Mouse (Mus musculus) heart, embryonic 11.5 days (tissue): ENCODE measurements around the gene Rhog. TPM values are rescaled to one million over a fixed set of nuclear protein-coding genes. Genes with fewer than 3 reads are reported as not detected.

Source experiments
- ATAC-seq: fragments of 200-750 bp; cut with Nextera tagmentation; replicated peaks from 2 replicates; pipeline ENCODE4 v1.8.0; 2017; ENCODE audit warnings: moderate library complexity; ENCODE audit not compliant: insufficient number of reproducible peaks, low FRiP score, low TSS enrichment
- H3K27ac ChIP-seq: fragments of 300-500 bp; sonication (generic); 2 replicates; pipeline ENCODE4 v1.5.1; 2014; ENCODE audit warnings: mild to moderate bottlenecking, low read depth, low read length
- H3K27me3 ChIP-seq: fragments of 300-500 bp; sonication (generic); 2 replicates; pipeline ENCODE4 v1.6.1; 2014; ENCODE audit warnings: mild to moderate bottlenecking, low read length, mixed read lengths; ENCODE audit not compliant: control insufficient read depth, insufficient read depth
- H3K36me3 ChIP-seq: fragments of 300-500 bp; sonication (generic); 2 replicates; pipeline ENCODE4 v1.6.1; 2014; ENCODE audit warnings: mild to moderate bottlenecking, low read length, moderate library complexity, mixed read lengths; ENCODE audit not compliant: control insufficient read depth, insufficient read depth
- H3K4me1 ChIP-seq: fragments of 300-500 bp; sonication (generic); 2 replicates; pipeline ENCODE4 v1.6.1; 2014; ENCODE audit warnings: low read length; ENCODE audit not compliant: control insufficient read depth, insufficient read depth
- H3K4me2 ChIP-seq: fragments of 300-500 bp; sonication (generic); 2 replicates; pipeline ENCODE4 v1.6.1; 2014; ENCODE audit warnings: mild to moderate bottlenecking, moderate library complexity
- H3K4me3 ChIP-seq: fragments of 300-500 bp; sonication (generic); 2 replicates; pipeline ENCODE4 v1.5.1; 2014; ENCODE audit warnings: low read depth, low read length
- H3K9ac ChIP-seq: fragments of 300-500 bp; sonication (generic); 2 replicates; pipeline ENCODE4 v1.6.1; 2014; ENCODE audit warnings: mild to moderate bottlenecking, low read depth, low read length, moderate library complexity
- H3K9me3 ChIP-seq: fragments of 300-500 bp; sonication (generic); replicated peaks from 2 replicates; pipeline ENCODE4 v1.6.1; 2016; ENCODE audit warnings: low read length; ENCODE audit not compliant: control insufficient read depth
- WGBS: fragments of 180-500 bp; shearing (Covaris S2); extraction: QIAGEN DNeasy Blood & Tissue Kit; methylation state at CpG from one replicate; pipeline ENCODE4 v1.1.7; 2014; ENCODE audit not compliant: insufficient replicate concordance; 5-methylcytosine and 5-hydroxymethylcytosine counted together
- polyA plus RNA-seq: library from polyadenylated mRNA; unstranded; fragments of >200 nt; fragmentation: Nextera tagmentation; extraction: Ambion mirVana; gene quantifications from 2 replicates; pipeline ENCODE4 v1.2.1, GENCODE M21; 2014

Rhog gene
- 47.5 and 59.6 TPM in 2 replicates for polyA plus RNA-seq

GRCm38 (mm10) chr7:102255954-102256353, at the start of gene Rhog:
Gene Rhog (minus strand): TSS chr7:102256054.
- H3K36me3 ChIP-seq = no peaks in the 10 kb centered on the region
- no peak within 1 kb of the TSS for H3K27ac ChIP-seq
- no peak for ATAC-seq
- no peaks in the 10 kb centered on the region for H3K9me3 ChIP-seq
- no peak within 1 kb of the TSS for H3K4me2 ChIP-seq
- no peak within 1 kb of the TSS for H3K9ac ChIP-seq
- H3K27me3 ChIP-seq = no peaks in the 10 kb centered on the region
- H3K4me3 ChIP-seq = no peak within 1 kb of the TSS
- 0 out of 2 replicates have a peak, but pooled peaks cover 4% of the 10 kb centered on the region for H3K4me1 ChIP-seq
- WGBS = 75% methylated on average over 3 of the region's 3 CpGs

DNA sequence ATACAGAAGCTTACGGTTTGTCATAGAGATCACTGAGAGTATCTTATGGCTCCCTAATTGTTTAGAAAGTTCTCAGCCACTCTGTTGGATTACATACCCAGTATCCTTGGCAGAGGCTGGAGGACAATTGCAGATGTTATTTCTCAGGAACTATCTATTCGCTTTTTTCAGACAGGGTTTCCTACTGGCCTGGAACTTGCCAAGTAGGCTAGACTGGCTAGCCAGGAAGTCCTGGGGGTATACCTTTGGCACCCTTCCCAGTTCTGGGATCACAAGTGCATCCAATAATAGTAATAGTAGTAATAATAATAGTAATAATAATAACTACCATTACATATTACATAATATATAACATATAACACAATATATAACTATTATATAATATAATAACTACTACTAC, 49.7 kb upstream of the Rhog start:
- 72% methylated on average over 2 of the region's 2 CpGs for WGBS
- no peak for ATAC-seq

DNA sequence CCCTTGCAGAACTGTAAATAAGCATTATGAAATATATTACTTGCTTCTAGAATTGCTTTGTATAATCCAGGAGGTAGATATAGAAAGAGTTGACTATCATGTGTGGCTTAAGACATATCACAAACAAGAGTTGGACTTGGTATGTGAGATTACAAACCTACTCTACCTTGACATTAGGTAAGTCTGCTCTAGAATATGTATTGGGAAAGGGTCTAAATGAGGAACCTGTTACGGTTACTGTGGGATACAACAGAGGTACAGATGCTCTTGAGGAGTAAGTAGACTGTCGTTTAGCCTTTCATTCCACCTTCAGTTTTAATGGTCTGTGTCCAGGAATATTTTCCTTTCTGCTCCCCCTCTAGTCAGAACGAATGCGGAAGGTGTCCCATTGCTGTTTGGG, 46.6 kb upstream of the Rhog start:
- H3K4me2 ChIP-seq = no peak overlapping the region
- H3K27me3 ChIP-seq = no peaks in the 10 kb centered on the region
- H3K4me1 ChIP-seq = no peaks in the 10 kb centered on the region
- no peaks in the 10 kb centered on the region for H3K9me3 ChIP-seq
- ATAC-seq = no peak
- H3K4me3 ChIP-seq = no peak overlapping the region
- 83% methylated on average over 4 of the region's 4 CpGs for WGBS
- H3K36me3 ChIP-seq = no peaks in the 10 kb centered on the region
- H3K27ac ChIP-seq = no peak overlapping the region
- H3K9ac ChIP-seq = no peak overlapping the region

More for the DNA sequence above, 49.7 kb upstream of the Rhog start:
- Histone ChIP-seq H3K36me3 (no peaks in the 10 kb centered on the region), H3K4me1 (no peaks in the 10 kb centered on the region), H3K27me3 (no peaks in the 10 kb centered on the region), H3K27ac (no peak overlapping the region), H3K4me3 (no peak overlapping the region), H3K9ac (no peak overlapping the region), H3K9me3 (no peaks in the 10 kb centered on the region), H3K4me2 (no peak overlapping the region)

DNA sequence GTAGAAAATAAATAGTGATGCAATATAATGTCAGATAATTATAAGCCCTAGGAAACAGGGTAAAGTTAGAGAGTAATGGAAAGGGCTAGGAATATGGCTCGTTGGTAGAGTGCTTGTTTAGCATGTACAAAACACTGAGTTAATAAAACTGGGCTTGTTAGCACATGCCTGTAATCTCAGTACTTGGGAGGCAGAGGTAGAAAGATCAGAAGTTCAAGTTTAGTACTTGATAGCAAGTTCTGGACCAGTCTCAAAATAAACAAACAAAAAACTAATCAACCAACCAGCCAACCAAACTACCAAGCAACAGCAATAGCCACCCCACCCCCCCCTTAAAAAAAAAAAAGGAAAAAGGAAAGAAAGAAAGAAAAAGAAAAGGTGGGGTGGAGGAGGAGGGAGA, 44.9 kb upstream of the Rhog start:
- no peak overlapping the region for H3K27ac ChIP-seq
- no peaks in the 10 kb centered on the region for H3K9me3 ChIP-seq
- no peak for ATAC-seq
- no peak overlapping the region for H3K4me2 ChIP-seq
- H3K27me3 ChIP-seq = no peaks in the 10 kb centered on the region
- WGBS = 66% methylated on average over 1 of the region's 1 CpGs
- no peaks in the 10 kb centered on the region for H3K4me1 ChIP-seq
- H3K4me3 ChIP-seq = no peak overlapping the region
- no peaks in the 10 kb centered on the region for H3K36me3 ChIP-seq
- H3K9ac ChIP-seq = no peak overlapping the region

GRCm38 (mm10) chr7:102293234-102293633, 37.4 kb upstream of the Rhog start:
- no peaks in the 10 kb centered on the region for H3K9me3 ChIP-seq
- no peak overlapping the region for H3K4me3 ChIP-seq
- no peaks in the 10 kb centered on the region for H3K4me1 ChIP-seq
- H3K27me3 ChIP-seq = no peaks in the 10 kb centered on the region
- 16% methylated on average over 2 of the region's 2 CpGs for WGBS
- ATAC-seq = no peak
- H3K36me3 ChIP-seq = no peaks in the 10 kb centered on the region
- no peak overlapping the region for H3K4me2 ChIP-seq
- H3K9ac ChIP-seq = no peak overlapping the region
- no peak overlapping the region for H3K27ac ChIP-seq

- Histone ChIP-seq H3K27ac (no peak overlapping the region), H3K27me3 (peaks cover 7% of the 10 kb centered on the region; the same call in 1 of the 2 replicates), H3K9ac (no peak overlapping the region), H3K36me3 (no peaks in the 10 kb centered on the region), H3K4me2 (no peak overlapping the region), H3K4me1 (no peaks in the 10 kb centered on the region), H3K9me3 (no peaks in the 10 kb centered on the region), H3K4me3 (no peak overlapping the region)
- 89% methylated on average over 3 of the region's 3 CpGs for WGBS
- no peak for ATAC-seq
Measured at GRCm38 (mm10) chr7:102292228-102292627, 36.4 kb upstream of the Rhog start.

- ATAC-seq = no peak
- H3K9me3 ChIP-seq = no peaks in the 10 kb centered on the region
- no peaks in the 10 kb centered on the region for H3K36me3 ChIP-seq
- no peaks in the 10 kb centered on the region for H3K4me1 ChIP-seq
- H3K9ac ChIP-seq = no peak overlapping the region
- H3K4me2 ChIP-seq = no peak overlapping the region
- WGBS = 71% methylated on average over 6 of the region's 6 CpGs
- no peak overlapping the region for H3K27ac ChIP-seq
- no peak overlapping the region for H3K4me3 ChIP-seq
- H3K27me3 ChIP-seq = peaks cover 28% of the 10 kb centered on the region
Measured at GRCm38 (mm10) chr7:102289466-102289865, 33.6 kb upstream of the Rhog start.

- peaks cover 57% of the 10 kb centered on the region for H3K27me3 ChIP-seq
- ATAC-seq = no peak; the same call in 1 of the 2 replicates
Measured at GRCm38 (mm10) chr7:102282261-102282660, 26.4 kb upstream of the Rhog start.

DNA sequence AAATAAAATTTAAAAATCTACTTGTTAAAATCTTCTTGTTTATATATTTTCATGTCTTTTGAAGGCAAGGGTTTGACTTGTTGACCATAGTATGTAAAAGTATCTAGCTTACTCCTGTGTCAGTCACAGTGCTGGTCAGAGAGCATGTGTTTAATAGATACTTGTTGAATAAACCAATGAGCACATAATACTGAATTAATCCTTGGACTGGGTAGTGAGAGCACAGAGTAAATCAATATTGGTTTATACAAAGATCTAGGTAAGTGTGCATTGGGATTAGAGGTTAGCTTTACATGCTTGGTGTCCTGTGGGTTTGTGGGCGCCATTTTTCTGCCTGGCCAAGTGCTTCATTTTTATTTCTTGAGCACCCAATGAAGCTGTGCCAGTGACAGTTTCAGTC, 25.5 kb upstream of the Rhog start:
- ATAC-seq = no peak
- Histone ChIP-seq H3K4me3 (no peak overlapping the region), H3K27me3 (peaks cover 51% of the 10 kb centered on the region), H3K27ac (no peak overlapping the region), H3K9me3 (no peaks in the 10 kb centered on the region), H3K4me2 (no peak overlapping the region), H3K4me1 (no peaks in the 10 kb centered on the region), H3K9ac (no peak overlapping the region), H3K36me3 (no peaks in the 10 kb centered on the region)
- WGBS = 78% methylated on average over 1 of the region's 1 CpGs

More at GRCm38 (mm10) chr7:102282261-102282660, 26.4 kb upstream of the Rhog start:
- no peaks in the 10 kb centered on the region for H3K4me1 ChIP-seq
- H3K9ac ChIP-seq = no peak overlapping the region
- H3K4me2 ChIP-seq = no peak overlapping the region
- WGBS = 37% methylated on average over 5 of the region's 5 CpGs
- H3K4me3 ChIP-seq = no peak overlapping the region
- H3K27ac ChIP-seq = no peak overlapping the region
- H3K36me3 ChIP-seq = no peaks in the 10 kb centered on the region
- no peaks in the 10 kb centered on the region for H3K9me3 ChIP-seq
